Mouse (Mus musculus) bone marrow macrophage, adult 2 months (primary cell): ENCODE results near the gene Cd3d. TPM values are rescaled to one million over a fixed set of nuclear protein-coding genes. Genes with fewer than 3 reads are reported as not detected.

Source experiments
- H3K27ac ChIP-seq: 2 replicates; pipeline ENCODE4 v1.5.1; 2012; ENCODE audit warnings: low read depth, low read length; ENCODE audit not compliant: insufficient read depth
- H3K4me1 ChIP-seq: 2 replicates; pipeline ENCODE4 v1.6.1; 2012; ENCODE audit warnings: low read length; ENCODE audit not compliant: control insufficient read depth, insufficient read depth
- H3K4me3 ChIP-seq: 2 replicates; pipeline ENCODE4 v1.5.1; 2012; ENCODE audit warnings: mild to moderate bottlenecking, low read length, moderate library complexity; ENCODE audit not compliant: insufficient read depth
- CTCF ChIP-seq: IDR thresholded peaks from 2 replicates; pipeline ENCODE4 v1.5.1; 2012; ENCODE audit warnings: low read depth, mild to moderate bottlenecking, low read length, moderate library complexity
- POLR2A ChIP-seq: IDR thresholded peaks from 2 replicates; pipeline ENCODE4 v1.6.1; 2012; ENCODE audit warnings: mild to moderate bottlenecking, low read depth, low read length, borderline replicate concordance
- polyA plus RNA-seq: library from polyadenylated mRNA; stranded (reverse); fragments of >200 nt; gene quantifications from 2 replicates; pipeline ENCODE4 v1.2.4, GENCODE M21; 2012; ENCODE audit not compliant: missing spikeins, insufficient read depth, insufficient read length

Gene Cd3d
- polyA plus RNA-seq, 1 experiment = not detected

GRCm38 (mm10) chr9:44969450-44969849 is 12.1 kb upstream of the Cd3d start:
- H3K4me1 ChIP-seq = peaks cover 4% of the 10 kb centered on the region
- TF ChIP-seq CTCF (peak; percentile 84), POLR2A (no peak)
- no peak overlapping the region for H3K4me3 ChIP-seq

GRCm38 (mm10) chr9:44977813-44978212 is 3.8 kb upstream of the Cd3d start:
- TF ChIP-seq CTCF (no peak), POLR2A (no peak)
- Histone ChIP-seq H3K4me1 (no peaks in the 10 kb centered on the region), H3K27ac (no peak overlapping the region), H3K4me3 (no peak overlapping the region)

More at GRCm38 (mm10) chr9:44969450-44969849, 12.1 kb upstream of the Cd3d start:
- H3K27ac ChIP-seq = no peak overlapping the region

GRCm38 (mm10) chr9:44979806-44980205 is 1.8 kb upstream of the Cd3d start:
- no peak overlapping the region for H3K4me3 ChIP-seq
- H3K4me1 ChIP-seq = no peaks in the 10 kb centered on the region
- no peak overlapping the region for H3K27ac ChIP-seq
- no peak for TF ChIP-seq CTCF
- TF ChIP-seq POLR2A = no peak

GRCm38 (mm10) chr9:44980242-44980641 is 1.3 kb upstream of the Cd3d start, which contains the start of gene Cd3g:
TSS of gene Cd3g (minus strand) at chr9:44980431.
- TF ChIP-seq CTCF (no peak), POLR2A (no peak)
- no peak within 1 kb of the TSS for H3K27ac ChIP-seq
- H3K4me3 ChIP-seq = no peak within 1 kb of the TSS
- no peaks in the 10 kb centered on the region for H3K4me1 ChIP-seq

- Histone ChIP-seq H3K4me3 (no peak overlapping the region), H3K27ac (no peak overlapping the region)
- TF ChIP-seq CTCF (no peak), POLR2A (no peak)
Measured at GRCm38 (mm10) chr9:44981104-44981503, 482 bp upstream of the Cd3d start.

GRCm38 (mm10) chr9:44982081-44982480 is 495 bp downstream of the Cd3d start:
- no peak for TF ChIP-seq POLR2A
- no peak for TF ChIP-seq CTCF
- H3K27ac ChIP-seq = no peak overlapping the region
- H3K4me3 ChIP-seq = no peak overlapping the region
- peaks cover 11% of the 10 kb centered on the region for H3K4me1 ChIP-seq

More at GRCm38 (mm10) chr9:44981104-44981503, 482 bp upstream of the Cd3d start:
- H3K4me1 ChIP-seq = peaks cover 4% of the 10 kb centered on the region; the same call in 1 of the 2 replicates

- TF ChIP-seq CTCF = no peak
- TF ChIP-seq POLR2A = no peak
- Histone ChIP-seq H3K4me3 (no peak overlapping the region), H3K4me1 (peaks cover 11% of the 10 kb centered on the region), H3K27ac (no peak overlapping the region)
Measured at GRCm38 (mm10) chr9:44982531-44982930, 945 bp downstream of the Cd3d start.

- TF ChIP-seq CTCF (no peak), POLR2A (no peak)
- Histone ChIP-seq H3K27ac (no peak overlapping the region), H3K4me1 (peaks cover 11% of the 10 kb centered on the region), H3K4me3 (no peak overlapping the region)
Measured at GRCm38 (mm10) chr9:44983001-44983400, 1.4 kb downstream of the Cd3d start.

GRCm38 (mm10) chr9:44985721-44986161 is 4.2 kb downstream of the Cd3d start:
- H3K27ac ChIP-seq = no peak overlapping the region
- no peak overlapping the region for H3K4me3 ChIP-seq

GRCm38 (mm10) chr9:44986242-44986781 is 4.7 kb downstream of the Cd3d start:
- TF ChIP-seq POLR2A = no peak
- no peak for TF ChIP-seq CTCF
- peaks cover 11% of the 10 kb centered on the region for H3K4me1 ChIP-seq
- H3K27ac ChIP-seq = peak overlapping the region; percentile 75

More at GRCm38 (mm10) chr9:44985721-44986161, 4.2 kb downstream of the Cd3d start:
- H3K4me1 ChIP-seq = peaks cover 11% of the 10 kb centered on the region
- TF ChIP-seq POLR2A (no peak), CTCF (no peak)

GRCm38 (mm10) chr9:44986976-44987375 is 5.4 kb downstream of the Cd3d start:
- H3K4me1 ChIP-seq = peaks cover 11% of the 10 kb centered on the region
- TF ChIP-seq POLR2A (no peak), CTCF (no peak)
- no peak overlapping the region for H3K4me3 ChIP-seq
- peak overlapping the region; percentile 21; the same call in 1 of the 2 replicates for H3K27ac ChIP-seq

More at GRCm38 (mm10) chr9:44986242-44986781, 4.7 kb downstream of the Cd3d start:
- peak overlapping the region; percentile 51 for H3K4me3 ChIP-seq
